Mouse (Mus musculus): ENCODE data around the gene A4galt.

Gene A4galt

DNA sequence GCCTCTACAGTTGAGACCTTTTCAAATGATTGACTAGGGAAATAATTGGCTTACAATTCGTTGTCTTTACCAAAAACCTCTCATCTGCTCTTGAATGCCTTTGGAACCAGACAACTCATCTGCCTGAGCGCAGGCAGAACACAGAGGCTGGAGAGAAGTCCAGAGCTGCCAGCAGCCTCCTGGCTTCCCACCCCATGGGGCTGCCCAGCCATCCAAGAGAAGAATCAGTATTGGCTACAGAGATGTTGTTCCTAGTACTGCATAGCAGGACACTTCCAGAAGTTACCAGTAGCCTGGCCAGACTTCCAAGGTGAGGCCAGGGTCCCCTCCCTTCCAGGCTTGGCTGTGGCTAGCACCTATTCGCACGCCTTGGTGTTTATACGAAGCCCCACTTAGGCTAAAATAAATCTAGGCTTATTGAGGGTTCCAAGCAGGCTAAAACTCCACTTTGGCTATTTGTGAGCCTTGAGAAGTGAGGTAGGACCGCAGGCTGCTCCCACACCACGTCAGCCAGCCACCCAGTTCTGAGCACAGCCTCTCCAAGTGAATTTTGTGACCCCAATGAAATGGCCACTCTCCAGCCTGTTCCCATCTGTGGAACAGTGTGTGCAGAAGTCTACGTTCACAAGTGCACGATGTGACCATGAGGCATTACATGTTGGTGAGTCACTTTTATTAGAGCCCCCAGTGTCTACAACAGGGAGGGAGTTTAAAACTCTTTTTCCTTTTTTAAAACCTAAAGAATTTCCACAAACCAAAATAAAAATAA is 25.3 kb downstream of the A4galt start:
- DNase-seq (ENCODE audit: low spot score): no peak

DNA sequence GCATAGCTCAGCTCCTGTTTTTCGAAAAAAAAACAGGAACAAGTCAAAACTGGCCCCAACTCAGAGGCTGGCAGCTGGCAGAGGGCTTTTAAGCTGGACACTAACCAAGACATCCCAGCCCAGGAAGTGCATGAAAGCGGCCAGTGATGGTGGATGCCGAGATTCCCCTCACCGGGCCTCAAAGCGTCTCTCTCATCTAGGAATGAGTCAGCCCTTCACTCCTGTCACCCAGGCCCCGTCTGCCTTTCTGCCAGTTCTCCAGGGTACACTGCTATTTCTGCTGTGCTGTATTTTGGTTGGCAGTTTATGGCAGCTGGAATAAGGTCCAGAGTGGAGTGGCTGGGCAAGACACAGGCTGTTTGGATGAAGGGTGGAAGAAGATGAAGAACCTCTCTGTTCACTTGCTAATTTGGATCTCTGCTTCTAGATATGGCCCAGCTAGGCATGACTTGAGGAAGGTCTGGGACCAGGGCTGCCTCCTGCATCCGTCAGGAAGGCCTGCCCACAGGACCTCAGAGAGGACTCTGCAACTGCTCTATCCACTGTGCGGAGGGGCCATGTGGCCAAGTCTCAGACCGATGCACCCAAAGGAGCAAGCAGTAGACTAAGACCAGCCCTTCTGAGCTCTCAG is 27.3 kb downstream of the A4galt start:
- DNase-seq (ENCODE audit: low spot score): no peak

DNA sequence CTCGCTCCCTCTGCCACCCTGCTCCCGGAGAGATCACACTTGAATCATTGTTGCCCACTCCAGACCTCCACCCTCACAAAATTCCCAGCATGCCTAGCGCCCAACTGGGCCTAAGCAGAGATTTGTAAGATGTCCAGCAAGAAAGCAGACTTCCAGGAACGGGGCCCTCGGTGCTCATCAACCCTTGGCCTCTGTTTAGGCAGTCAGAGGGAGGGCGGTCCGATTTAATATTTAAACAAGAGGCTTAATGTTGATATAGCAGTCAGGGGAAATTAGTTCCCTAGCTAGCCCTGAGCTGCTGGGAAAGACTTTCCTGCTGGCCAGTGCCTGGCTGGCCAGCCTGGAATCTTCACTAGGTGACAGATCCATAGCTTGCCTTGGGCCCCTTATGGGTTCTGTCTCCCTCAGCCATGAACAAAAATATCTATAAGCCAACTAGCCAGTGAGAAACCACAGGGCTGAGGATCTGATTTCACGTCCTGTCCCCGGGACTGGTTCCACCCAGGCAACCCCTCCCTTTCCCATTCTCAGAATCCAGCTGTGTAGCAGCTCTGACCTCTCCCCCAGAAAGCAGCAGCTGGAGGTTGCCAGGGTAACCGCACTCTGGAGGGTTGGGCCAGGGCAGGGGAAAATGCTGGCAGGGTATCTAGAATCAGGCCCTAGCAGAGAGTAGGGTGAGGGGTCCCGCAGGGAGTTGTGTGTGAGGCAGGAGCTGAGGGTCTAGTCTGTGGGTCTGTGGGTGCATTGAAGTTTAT is 28.2 kb downstream of the A4galt start:
- peak; percentile 79 for DNase-seq (ENCODE audit: low spot score)

DNA sequence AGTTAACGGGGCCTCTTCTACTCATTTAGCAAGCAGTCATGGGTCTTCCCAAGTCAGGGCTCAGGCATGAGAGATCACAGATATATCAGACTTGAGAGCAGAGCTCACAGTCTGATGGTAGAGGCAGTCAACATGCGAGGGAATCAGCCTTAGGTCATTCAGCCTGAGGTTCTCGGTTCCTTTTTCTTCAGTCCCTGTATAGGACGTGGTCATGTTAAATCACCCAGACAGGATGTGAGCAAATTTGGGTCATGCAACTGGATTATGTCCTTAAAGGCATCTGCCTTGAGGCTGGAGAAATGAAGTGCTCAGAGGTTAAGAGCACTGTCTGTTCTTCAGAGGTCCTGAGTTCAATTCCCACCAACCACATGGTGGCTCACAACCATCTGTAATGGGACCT is 29.9 kb downstream of the A4galt start:
- DNase-seq (ENCODE audit: low spot score): no peak

DNA sequence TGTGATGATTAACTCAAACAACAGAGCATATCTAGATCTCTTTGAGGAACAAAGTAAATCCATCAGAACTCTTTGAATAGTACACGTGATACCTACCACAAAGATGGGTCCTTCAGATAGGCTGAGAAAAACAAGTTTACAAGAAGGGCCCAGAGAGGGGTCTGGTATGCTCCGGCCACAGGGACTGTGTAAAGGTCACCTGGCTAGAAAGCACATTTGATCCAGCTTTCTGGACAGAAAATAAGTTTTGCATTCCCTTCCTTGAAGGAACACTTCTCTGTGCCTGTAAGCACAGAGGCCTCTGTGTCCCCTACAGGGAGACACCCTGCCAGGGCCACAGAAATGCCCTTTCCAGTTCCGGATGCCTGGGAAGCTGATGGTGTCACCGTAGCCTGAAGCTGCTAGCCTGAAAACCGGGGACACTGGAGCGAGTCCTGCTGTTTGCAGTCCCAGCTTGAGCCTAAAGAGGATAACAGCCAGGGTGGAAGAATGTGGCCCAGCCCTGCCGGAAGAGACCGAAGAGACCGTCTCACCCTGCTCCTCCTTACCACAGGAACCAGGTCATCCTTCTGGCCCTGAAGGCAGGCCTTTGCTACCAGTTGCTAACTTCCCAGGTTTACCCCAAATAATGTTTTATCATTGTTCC is 31.1 kb downstream of the A4galt start:
- DNase-seq (ENCODE audit: low spot score): no peak

DNA sequence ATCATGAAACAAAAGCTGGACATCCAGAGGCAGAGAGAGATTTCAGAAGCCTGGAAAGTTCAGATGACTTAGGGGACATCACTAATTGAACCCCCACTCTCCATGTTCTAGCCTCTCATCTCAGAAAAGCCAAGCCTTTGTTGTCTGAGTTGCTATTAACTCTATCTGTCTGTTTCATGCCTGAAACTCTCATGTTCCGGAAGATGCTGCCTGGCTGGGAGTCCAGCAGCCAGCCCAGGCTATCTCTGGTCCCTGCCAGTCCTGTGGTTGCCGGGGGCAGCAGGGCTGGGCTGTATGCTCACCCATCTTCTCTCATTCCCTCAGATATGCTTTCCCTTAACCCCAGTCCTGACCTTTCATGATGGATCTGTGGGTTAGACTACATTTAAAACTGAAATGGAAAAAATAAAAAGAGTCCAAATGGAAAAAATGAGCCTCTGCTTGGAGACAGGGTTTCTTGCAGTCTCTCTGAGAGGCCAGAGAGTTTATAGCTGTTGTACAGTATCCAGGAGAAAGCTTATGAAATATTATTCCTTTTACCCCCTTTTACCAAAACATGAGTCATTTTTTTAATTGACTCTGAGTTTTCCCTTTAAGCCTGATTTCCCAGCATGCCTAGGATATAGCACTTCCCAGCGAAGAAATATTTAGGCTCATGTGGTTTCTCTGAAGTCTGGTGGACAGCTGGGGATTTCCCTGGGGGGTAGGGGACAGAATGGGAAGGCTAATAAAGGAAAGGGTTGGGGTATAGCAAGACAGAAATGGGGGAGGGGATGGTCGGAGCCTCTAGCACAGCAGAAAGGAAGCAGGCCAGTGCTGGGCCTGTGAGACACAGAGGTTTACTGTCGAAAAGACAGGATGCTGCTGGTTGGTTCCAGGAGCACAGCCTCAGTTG is 36.0 kb downstream of the A4galt start:
- DNase-seq (ENCODE audit: low spot score): peak; percentile 30

DNA sequence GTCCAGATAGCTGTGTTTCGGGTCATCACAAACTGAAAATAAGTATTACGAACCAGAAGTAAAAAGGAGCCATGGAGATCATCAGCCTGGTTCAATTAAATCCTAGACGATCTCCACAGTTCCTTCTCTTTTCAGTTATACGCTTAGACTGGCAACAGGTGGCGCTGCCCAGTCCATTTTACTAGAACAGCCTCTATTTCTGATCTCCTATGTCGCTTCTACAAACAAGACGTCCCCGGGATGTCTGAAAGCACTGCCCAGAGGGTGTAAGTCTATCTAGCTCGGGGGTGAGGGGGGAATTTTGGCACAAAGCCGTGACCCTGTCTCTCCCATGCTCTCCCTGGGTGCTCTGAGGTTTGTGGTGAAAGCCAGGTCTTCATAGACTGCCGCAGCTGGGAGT is 41.3 kb downstream of the A4galt start:
- DNase-seq (ENCODE audit: low spot score): peak; percentile 84

DNA sequence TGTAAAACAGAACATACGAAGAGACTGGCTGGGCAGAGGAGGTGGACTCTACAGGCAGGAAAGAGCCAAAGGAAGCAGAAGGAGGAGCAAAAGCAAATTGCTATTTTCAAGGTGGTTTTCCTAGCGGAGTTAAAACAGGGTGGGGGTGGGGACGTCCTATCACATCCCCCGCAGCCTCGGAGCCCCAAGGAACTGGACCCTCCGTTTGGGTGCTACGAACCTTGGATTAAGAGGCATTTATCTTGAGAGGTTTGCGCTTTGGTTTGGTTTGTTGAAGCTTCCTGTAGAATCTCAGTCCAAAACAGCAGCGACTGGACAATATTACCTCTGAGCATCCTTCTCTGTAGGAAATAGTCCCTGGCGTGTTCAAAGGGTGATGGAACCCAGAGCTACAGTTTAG is 41.9 kb downstream of the A4galt start:
- DNase-seq (ENCODE audit: low spot score): no peak

DNA sequence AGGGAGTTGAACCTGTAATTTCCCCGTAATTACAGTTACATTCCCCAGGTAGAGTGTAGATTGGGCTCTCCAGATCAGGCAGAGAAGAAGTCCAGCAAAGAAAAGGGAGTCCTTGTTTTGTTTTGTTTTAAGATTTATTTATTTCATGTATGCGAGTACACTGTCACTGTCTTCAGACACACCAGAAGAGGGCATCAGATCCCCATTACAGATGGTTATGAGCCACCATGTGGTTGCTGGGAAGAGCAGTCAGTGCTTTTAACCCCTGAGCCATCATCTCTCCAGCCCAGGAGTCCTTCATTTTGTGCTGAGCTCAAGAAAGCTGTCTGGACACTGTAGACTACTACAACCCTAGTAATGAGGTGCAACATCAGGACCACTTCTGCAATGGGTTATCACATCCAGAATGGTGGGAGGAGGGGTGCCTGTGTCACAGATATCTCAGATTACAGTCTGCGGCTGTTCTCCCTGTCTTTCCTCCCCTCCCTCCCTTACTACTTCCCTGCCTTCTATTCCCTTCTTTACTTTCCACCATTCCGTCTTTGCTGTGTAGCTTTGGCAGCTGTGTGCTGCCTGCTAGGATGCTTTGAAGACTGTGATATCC is 42.4 kb downstream of the A4galt start:
- DNase-seq (ENCODE audit: low spot score): peak; percentile 52

DNA sequence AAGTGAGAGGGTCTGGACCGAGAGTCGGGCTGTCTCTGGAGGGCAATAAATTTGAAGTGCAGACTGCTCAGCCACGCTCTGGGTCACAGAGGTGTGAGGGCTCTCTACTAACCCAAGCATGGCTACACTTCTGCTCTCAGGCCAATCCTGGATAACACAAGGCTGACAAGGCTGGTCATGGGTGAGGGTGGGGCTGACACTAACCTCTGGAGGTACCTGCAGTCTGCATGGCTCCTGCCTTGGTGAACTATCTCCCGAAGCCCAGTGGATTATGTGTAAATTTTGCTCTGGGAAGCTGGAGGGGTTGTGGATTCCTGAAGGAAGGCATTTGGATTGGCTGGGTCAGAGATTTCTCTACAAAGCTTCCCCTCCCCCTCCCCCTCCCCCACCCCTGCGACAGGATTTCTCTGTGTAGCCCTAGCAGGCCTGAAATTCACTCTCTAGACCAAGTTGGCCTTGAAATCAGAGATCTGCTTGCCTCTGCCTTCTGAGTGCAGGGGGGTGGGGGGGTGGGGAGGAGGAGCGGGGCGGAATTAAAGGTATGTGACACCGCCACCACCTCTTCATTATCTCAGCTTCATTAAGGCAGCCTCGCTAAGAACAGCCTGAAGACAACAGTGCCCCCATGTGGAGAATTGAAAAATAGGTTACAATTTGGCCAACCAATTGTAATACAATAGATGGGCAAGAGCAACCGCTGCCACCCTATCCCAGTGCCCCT is 46.7 kb downstream of the A4galt start:
- peak; percentile 70 for DNase-seq (ENCODE audit: low spot score)

DNA sequence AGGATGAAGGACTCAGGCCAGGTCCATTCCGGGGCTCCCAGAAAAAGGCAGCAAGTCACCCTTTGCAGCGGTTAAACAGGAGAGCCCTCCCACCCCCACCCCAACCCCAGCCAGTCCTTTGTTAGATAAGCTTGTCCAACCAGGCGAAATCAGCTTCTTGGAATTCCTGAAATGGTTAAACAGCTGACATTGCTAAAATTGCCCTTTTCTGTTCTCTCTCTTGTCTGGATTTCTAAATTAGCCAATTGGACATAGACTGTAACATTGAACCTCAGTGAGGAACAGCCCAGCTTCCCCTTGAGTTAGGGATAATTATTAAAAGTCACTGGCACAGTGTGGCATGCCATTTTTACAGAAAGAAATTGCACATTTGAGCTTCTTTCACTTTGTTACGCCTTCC is 49.2 kb downstream of the A4galt start:
- no peak for DNase-seq (ENCODE audit: low spot score)

DNA sequence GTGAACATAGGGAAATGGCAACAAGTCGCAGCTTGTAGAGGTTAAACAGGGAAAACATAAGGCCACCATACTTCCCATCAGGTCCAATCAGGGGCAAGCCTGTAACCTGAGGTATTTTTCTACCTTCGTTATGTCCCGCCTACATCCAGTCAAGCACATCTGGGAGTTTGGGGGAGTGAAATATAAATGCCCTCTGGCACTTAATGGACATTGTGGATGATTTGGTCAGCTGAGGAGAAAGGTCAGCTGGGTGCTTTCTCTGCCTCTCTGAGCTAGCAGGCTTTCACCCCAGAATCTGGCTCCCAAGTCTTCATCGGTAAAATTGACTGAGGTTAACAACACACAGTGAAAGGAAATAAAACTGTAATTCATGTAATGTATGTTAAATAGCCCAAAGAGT is 58.2 kb downstream of the A4galt start:
- DNase-seq (ENCODE audit: low spot score): no peak

DNA sequence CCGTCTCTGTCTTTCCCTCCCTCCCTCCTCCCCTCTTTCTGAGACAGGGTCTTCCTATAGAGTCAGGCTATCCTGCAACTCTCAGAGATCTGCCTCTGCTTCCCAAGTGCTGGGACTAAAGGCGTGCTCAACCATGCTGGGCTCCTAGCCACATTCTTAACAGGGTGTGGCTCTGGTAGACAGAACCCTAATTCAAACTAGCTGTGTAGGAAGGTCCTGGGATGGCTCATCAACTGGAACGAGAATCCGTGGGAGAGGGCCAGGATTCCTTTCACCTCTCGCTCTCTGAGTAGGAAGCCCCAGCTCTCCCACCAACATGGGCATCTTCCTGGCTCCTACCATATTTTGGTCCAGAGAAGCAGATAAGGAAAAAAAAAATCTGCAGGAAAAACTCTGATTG is 69.2 kb downstream of the A4galt start:
- no peak for DNase-seq (ENCODE audit: low spot score)

DNA sequence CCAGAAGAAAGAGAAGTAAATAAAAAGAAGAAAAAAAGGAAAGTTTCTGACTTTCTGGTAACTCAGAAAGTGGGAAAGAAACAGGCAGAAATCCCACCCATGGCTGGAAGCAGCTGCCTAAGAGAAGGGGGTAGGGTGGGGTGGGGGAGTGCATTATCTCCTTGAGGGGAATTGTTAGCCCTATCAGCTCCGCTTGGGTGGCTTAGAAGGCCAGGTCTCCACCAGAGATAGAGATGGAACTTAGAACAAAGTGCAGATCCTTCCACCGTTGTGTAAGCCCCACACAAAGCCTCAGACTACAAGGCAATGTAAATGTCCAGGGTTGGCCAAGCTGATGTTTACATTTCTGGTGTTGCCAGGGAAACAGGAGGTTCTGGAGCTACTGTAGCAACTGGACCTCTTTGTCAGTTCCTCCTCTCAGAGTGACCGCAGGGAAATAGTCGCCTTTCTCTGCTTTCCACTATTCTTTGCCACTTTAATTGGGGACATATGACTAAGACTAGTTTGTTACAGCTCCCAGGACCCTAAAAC is 69.7 kb downstream of the A4galt start:
- DNase-seq (ENCODE audit: low spot score): no peak

DNA sequence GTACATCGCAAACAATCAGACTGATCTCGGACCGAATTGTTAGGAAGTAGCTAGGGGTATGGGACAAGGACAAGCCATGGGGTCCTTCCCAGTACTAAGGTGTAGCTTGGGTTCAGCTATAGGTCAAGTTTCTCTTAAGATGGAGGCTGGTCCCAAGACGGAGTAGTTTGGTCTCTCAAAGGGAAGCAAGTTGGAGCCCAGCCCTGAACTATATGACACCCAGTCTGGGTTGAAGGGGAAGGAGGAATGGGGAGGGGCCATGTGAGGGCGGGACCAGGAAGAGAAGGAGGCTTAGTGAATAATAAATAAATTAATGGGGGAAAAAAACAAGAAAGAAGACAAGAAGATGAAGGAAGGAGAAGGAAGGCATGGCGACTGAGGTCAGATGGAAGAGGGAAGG is 71.6 kb downstream of the A4galt start:
- DNase-seq (ENCODE audit: low spot score): no peak
